Mouse (Mus musculus) neural tube, embryonic 15.5 days (tissue): ENCODE data around the gene Tsga10ip. TPM values are rescaled to one million over a fixed set of nuclear protein-coding genes. Genes with fewer than 3 reads are reported as not detected.
"Not testable (repeated sequence)": the region's sequence is repeated elsewhere in the genome, so short reads cannot be mapped to it uniquely, and the experiment has no call there.

Source experiments
- ATAC-seq: fragments of 200-750 bp; cut with Nextera tagmentation; 2 replicates; pipeline ENCODE4 v1.8.0; 2017; ENCODE audit warnings: mild to moderate bottlenecking, moderate TSS enrichment, moderate library complexity; ENCODE audit not compliant: low FRiP score
- H3K27ac ChIP-seq: fragments of 300-500 bp; sonication (generic); replicated peaks from 2 replicates; pipeline ENCODE4 v1.5.1; 2015; ENCODE audit warnings: mild to moderate bottlenecking, inconsistent platforms
- H3K27me3 ChIP-seq: fragments of 300-500 bp; sonication (generic); replicated peaks from 2 replicates; pipeline ENCODE4 v1.6.1; 2015; ENCODE audit warnings: inconsistent platforms
- H3K36me3 ChIP-seq: fragments of 300-500 bp; sonication (generic); 2 replicates; pipeline ENCODE4 v1.6.1; 2015; ENCODE audit warnings: inconsistent platforms
- H3K4me1 ChIP-seq: fragments of 300-500 bp; sonication (generic); 2 replicates; pipeline ENCODE4 v1.6.1; 2015; ENCODE audit warnings: inconsistent platforms
- H3K4me2 ChIP-seq: fragments of 300-500 bp; sonication (generic); 2 replicates; pipeline ENCODE4 v1.6.1; 2015; ENCODE audit warnings: inconsistent platforms, mild to moderate bottlenecking, moderate library complexity
- H3K4me3 ChIP-seq: fragments of 300-500 bp; sonication (generic); replicated peaks from 2 replicates; pipeline ENCODE4 v1.5.1; 2015; ENCODE audit warnings: mild to moderate bottlenecking, inconsistent platforms
- H3K9ac ChIP-seq: fragments of 300-500 bp; sonication (generic); replicated peaks from 2 replicates; pipeline ENCODE4 v1.6.1; 2015; ENCODE audit warnings: mild to moderate bottlenecking, inconsistent platforms
- H3K9me3 ChIP-seq: fragments of 300-500 bp; sonication (generic); replicated peaks from 2 replicates; pipeline ENCODE4 v1.6.1; 2016; ENCODE audit warnings: inconsistent platforms
- WGBS: fragments of 180-500 bp; shearing (Covaris S2); methylation state at CpG from one replicate; pipeline ENCODE4 v1.1.7; 2015; ENCODE audit warnings: mixed read lengths; 5-methylcytosine and 5-hydroxymethylcytosine counted together
- polyA plus RNA-seq: library from polyadenylated mRNA; unstranded; fragments of >200 nt; fragmentation: Nextera tagmentation; extraction: Ambion mirVana; gene quantifications from 2 replicates; pipeline ENCODE4 v1.2.1, GENCODE M21; 2015

Tsga10ip gene
- polyA plus RNA-seq, 1 experiment from 2014 or later = not detected

- WGBS = 89% methylated on average over 2 of the region's 2 CpGs
- peaks cover 28% of the 10 kb centered on the region for H3K36me3 ChIP-seq
- no peaks in the 10 kb centered on the region for H3K9me3 ChIP-seq
- H3K27ac ChIP-seq = no peak overlapping the region
- H3K4me3 ChIP-seq = no peak overlapping the region
- peaks cover 29% of the 10 kb centered on the region for H3K4me1 ChIP-seq
- H3K9ac ChIP-seq = no peak overlapping the region
- H3K4me2 ChIP-seq = no peak overlapping the region
- ATAC-seq = no peak
- no peaks in the 10 kb centered on the region for H3K27me3 ChIP-seq
These were observed 38.2 kb downstream of the Tsga10ip start for GRCm38 (mm10) chr19:5364124-5364523.

DNA sequence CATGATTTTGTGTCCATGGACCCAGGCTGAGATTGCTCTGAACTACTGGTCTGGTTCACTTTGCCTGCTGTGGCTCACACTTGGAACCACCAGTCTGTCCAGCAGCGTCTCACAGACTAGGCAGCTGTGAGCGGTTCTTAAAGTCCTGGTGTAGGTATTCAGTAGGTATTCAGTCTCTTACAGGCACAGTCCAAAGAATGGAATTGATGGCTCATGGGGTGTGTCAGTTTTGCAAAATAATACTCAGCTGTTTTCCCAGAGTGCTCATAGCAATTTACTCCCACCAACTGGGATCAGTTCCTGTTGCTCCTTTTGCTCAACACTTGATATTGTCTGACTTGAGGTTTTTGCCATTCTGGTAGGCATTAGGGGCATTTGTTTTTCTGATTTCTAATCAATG, 40.1 kb downstream of the Tsga10ip start:
- no peak overlapping the region for H3K4me3 ChIP-seq
- 79% methylated on average over 2 of the region's 2 CpGs for WGBS
- no peak overlapping the region for H3K9ac ChIP-seq
- no peaks in the 10 kb centered on the region for H3K27me3 ChIP-seq
- no peaks in the 10 kb centered on the region for H3K9me3 ChIP-seq
- H3K36me3 ChIP-seq = peaks cover 21% of the 10 kb centered on the region
- H3K4me1 ChIP-seq = peaks cover 13% of the 10 kb centered on the region
- ATAC-seq = no peak
- no peak overlapping the region for H3K4me2 ChIP-seq
- no peak overlapping the region for H3K27ac ChIP-seq

GRCm38 (mm10) chr19:5356080-5356479, 46.2 kb downstream of the Tsga10ip start:
- H3K27me3 ChIP-seq = no peaks in the 10 kb centered on the region
- no peaks in the 10 kb centered on the region for H3K4me1 ChIP-seq
- H3K4me3 ChIP-seq = no peak overlapping the region
- no peak for ATAC-seq
- no peak overlapping the region for H3K4me2 ChIP-seq
- no peak overlapping the region for H3K9ac ChIP-seq
- no peak overlapping the region for H3K27ac ChIP-seq
- no peaks in the 10 kb centered on the region for H3K36me3 ChIP-seq
- no CpG with 5 or more reads among the region's 1 CpGs for WGBS
- no peaks in the 10 kb centered on the region for H3K9me3 ChIP-seq

DNA sequence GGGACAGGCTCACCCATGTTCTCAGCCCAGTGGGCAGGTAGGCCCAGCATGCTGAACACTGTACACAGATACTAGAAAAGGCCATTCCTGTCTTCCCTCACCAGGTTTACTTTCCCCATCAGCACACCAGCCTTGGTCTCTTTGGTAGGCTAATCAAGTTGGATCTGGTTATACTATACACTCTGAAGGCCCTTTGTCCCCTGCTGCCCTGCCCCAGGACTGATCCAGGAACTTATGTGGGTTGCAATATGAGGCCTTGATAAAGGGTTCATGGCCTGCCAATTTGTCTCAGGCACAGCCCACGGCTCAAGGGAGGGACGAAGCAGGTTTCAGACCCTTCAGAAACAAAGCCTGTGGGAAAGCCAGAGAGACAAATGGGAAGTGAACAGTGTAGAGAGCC, 48.7 kb downstream of the Tsga10ip start:
- H3K36me3 ChIP-seq = no peaks in the 10 kb centered on the region
- H3K4me3 ChIP-seq = no peak overlapping the region
- H3K9me3 ChIP-seq = no peaks in the 10 kb centered on the region
- WGBS = 90% methylated on average over 2 of the region's 2 CpGs
- no peak overlapping the region for H3K27ac ChIP-seq
- no peak for ATAC-seq
- H3K4me1 ChIP-seq = peaks cover 6% of the 10 kb centered on the region
- H3K27me3 ChIP-seq = no peaks in the 10 kb centered on the region; the same call in 1 of the 2 replicates
- no peak overlapping the region for H3K9ac ChIP-seq
- no peak overlapping the region for H3K4me2 ChIP-seq

- H3K4me1 ChIP-seq, H3K36me3 ChIP-seq, H3K9me3 ChIP-seq, H3K27ac ChIP-seq, H3K27me3 ChIP-seq, ATAC-seq: not testable (repeated sequence)
- H3K9ac ChIP-seq = peak within 1 kb of the TSS; percentile 57
- peak within 1 kb of the TSS; percentile 79 for H3K4me2 ChIP-seq
- H3K4me3 ChIP-seq = peak within 1 kb of the TSS; percentile 39
- 59% methylated on average over 6 of the region's 6 CpGs for WGBS
These were observed 52.8 kb downstream of the Tsga10ip start, which contains the start of gene Cst6 for GRCm38 (mm10) chr19:5349502-5349873. Cst6 (minus strand) TSS chr19:5349574.

DNA sequence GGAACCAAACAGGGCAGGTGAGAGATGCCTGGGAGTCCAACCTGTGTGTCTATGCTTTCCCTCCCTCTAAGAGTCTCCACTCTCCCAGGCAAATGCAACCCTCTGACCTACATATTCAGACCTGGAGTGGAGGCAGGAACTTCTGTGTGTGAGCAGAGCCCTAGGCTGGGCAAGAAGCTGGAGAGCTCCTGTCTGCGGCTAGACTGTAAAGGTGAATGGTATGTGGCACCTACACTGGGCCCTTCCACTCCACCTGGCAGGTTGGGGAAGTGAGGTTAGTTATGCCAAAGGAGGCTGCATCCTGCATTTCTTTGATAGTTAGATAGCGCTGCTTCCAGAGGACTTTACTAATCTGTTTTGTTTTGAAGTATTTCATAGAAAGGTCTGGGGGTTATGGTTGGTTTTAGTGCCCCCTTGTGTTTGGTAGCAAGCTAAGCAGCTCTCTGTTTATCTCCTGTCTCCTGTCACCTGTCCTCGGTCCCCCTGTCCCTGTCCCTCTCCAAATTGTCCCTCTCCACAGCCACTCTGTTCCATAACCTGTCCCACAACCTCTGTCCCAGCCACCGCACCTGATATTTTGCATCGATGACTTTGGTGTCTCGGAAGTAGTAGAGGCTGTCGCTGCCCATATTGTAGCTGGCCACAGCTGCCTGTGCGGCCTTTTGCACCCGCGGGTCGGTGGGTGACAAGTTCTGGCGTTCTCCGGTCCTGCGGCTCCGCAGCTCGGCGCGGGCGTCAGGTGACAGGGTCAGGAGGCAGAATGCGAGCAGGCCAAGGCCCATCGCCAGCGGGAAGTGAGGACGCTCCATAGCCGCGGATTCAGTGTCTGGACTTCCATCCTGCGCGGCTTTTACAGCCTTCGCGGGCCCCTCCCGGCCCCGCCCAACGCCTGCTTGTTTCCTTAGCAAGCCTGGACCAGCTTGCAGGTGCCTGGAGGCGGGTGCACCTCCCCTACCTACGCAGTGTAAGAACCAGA, 53.5 kb downstream of the Tsga10ip start:
- Histone ChIP-seq H3K36me3 (no peaks in the 10 kb centered on the region), H3K4me2 (peak overlapping the region; percentile 79), H3K9ac (peak overlapping the region; percentile 57), H3K4me1 (peaks cover 6% of the 10 kb centered on the region), H3K27me3 (no peaks in the 10 kb centered on the region; the same call in 1 of the 2 replicates), H3K9me3 (no peaks in the 10 kb centered on the region), H3K27ac (no peak overlapping the region), H3K4me3 (peak overlapping the region; percentile 39)
- no peak; the same call in 1 of the 2 replicates for ATAC-seq
- WGBS = 4% methylated on average over 34 of the region's 34 CpGs

DNA sequence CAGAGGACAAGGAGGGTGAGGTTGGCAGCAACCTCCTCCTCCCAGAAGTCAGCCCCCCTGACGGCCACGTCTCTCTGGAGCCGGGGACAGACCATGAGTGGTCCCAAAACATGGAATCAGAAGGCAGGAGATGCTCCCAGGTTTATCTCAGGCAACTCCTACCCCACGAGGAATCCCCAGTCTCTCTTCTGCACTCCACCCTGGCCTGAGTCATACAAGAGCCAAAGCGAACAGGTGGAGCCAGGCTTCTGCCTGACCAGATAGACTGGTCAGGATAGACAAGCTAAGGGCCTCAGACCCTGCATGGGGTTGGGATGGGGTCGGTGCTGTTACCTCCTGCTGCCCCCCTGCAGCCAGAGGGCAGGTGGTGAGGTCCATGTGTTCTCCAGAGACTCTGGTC, 54.3 kb downstream of the Tsga10ip start:
- H3K36me3 ChIP-seq = no peaks in the 10 kb centered on the region
- no peak overlapping the region for H3K4me3 ChIP-seq
- H3K4me1 ChIP-seq = peaks cover 6% of the 10 kb centered on the region
- no peak overlapping the region for H3K4me2 ChIP-seq
- no peaks in the 10 kb centered on the region; the same call in 1 of the 2 replicates for H3K27me3 ChIP-seq
- no peaks in the 10 kb centered on the region for H3K9me3 ChIP-seq
- H3K27ac ChIP-seq = no peak overlapping the region
- 81% methylated on average over 6 of the region's 6 CpGs for WGBS
- no peak for ATAC-seq
- H3K9ac ChIP-seq = no peak overlapping the region

GRCm38 (mm10) chr19:5345297-5346131, 56.8 kb downstream of the Tsga10ip start:
- Histone ChIP-seq H3K27me3 (no peaks in the 10 kb centered on the region; the same call in 1 of the 2 replicates), H3K4me2 (no peak overlapping the region), H3K27ac (no peak overlapping the region), H3K9ac (no peak overlapping the region), H3K9me3 (no peaks in the 10 kb centered on the region), H3K4me3 (no peak overlapping the region), H3K4me1 (peaks cover 6% of the 10 kb centered on the region), H3K36me3 (no peaks in the 10 kb centered on the region)
- ATAC-seq = no peak
- 76% methylated on average over 6 of the region's 6 CpGs for WGBS

GRCm38 (mm10) chr19:5341360-5341759, 61.0 kb downstream of the Tsga10ip start:
- Histone ChIP-seq H3K4me2 (no peak overlapping the region), H3K36me3 (no peaks in the 10 kb centered on the region), H3K9me3 (no peaks in the 10 kb centered on the region), H3K27me3 (no peaks in the 10 kb centered on the region), H3K4me3 (no peak overlapping the region), H3K4me1 (no peaks in the 10 kb centered on the region), H3K27ac (no peak overlapping the region), H3K9ac (no peak overlapping the region)
- 87% methylated on average over 7 of the region's 7 CpGs for WGBS
- no peak for ATAC-seq
